Mouse (Mus musculus): Measurements from ENCODE around the gene Parp16. TPM values are rescaled to one million over a fixed set of nuclear protein-coding genes. Genes with fewer than 3 reads are reported as not detected.

Gene Parp16
- total RNA-seq, 2 experiments from 2014 or later: 3.4 to 3.6 TPM

- intact Hi-C loops (cut with DNase I): no loop called here
- DNase-seq: no peak
Observed at GRCm38 (mm10) chr9:65238191-65238760, 43.1 kb downstream of the Parp16 start.

GRCm38 (mm10) chr9:65239176-65239575, 44.0 kb downstream of the Parp16 start:
- intact Hi-C loops (cut with DNase I): no loop called here
- no peak for DNase-seq

GRCm38 (mm10) chr9:65239731-65240130, 44.6 kb downstream of the Parp16 start:
- intact Hi-C loops (cut with DNase I): no loop called here
- DNase-seq: no peak

- intact Hi-C loops (cut with DNase I): no loop called here
Observed at GRCm38 (mm10) chr9:65240587-65240986, 45.4 kb downstream of the Parp16 start.

GRCm38 (mm10) chr9:65241973-65242372, 46.8 kb downstream of the Parp16 start:
- intact Hi-C loops (cut with DNase I): no loop called here

More at GRCm38 (mm10) chr9:65240587-65240986, 45.4 kb downstream of the Parp16 start:
- DNase-seq: no peak

GRCm38 (mm10) chr9:65243249-65243648, 48.1 kb downstream of the Parp16 start:
- no peak for DNase-seq
- intact Hi-C loops (cut with DNase I): no loop called here

More at GRCm38 (mm10) chr9:65241973-65242372, 46.8 kb downstream of the Parp16 start:
- no peak for DNase-seq

- no peak for DNase-seq
- intact Hi-C loops (cut with DNase I): no loop called here
Observed at GRCm38 (mm10) chr9:65244036-65244806, 49.1 kb downstream of the Parp16 start.

GRCm38 (mm10) chr9:65247502-65248376, 52.6 kb downstream of the Parp16 start:
- intact Hi-C loops (cut with DNase I): no loop called here
- peak; percentile 40 to 58 for DNase-seq

- intact Hi-C loops (cut with DNase I): no loop called here
- peak in 1 of 2 experiments; percentile 47 for DNase-seq
Observed at GRCm38 (mm10) chr9:65248377-65248690, 53.2 kb downstream of the Parp16 start.

- DNase-seq: peak; percentile 25 to 27
- intact Hi-C loops (cut with DNase I): no loop called here
Observed at GRCm38 (mm10) chr9:65252026-65252425, 56.9 kb downstream of the Parp16 start.

GRCm38 (mm10) chr9:65255906-65256600, 60.9 kb downstream of the Parp16 start:
- intact Hi-C loops (cut with DNase I): no loop called here
- peak; percentile 29 to 35 for DNase-seq

GRCm38 (mm10) chr9:65257218-65257910, 62.2 kb downstream of the Parp16 start:
- intact Hi-C loops (cut with DNase I): no loop called here

GRCm38 (mm10) chr9:65259366-65259765, 64.2 kb downstream of the Parp16 start:
- intact Hi-C loops (cut with DNase I): no loop called here
- no peak for DNase-seq

More at GRCm38 (mm10) chr9:65257218-65257910, 62.2 kb downstream of the Parp16 start:
- DNase-seq: no peak

- peak; percentile 60 to 63 for DNase-seq
- intact Hi-C loops (cut with DNase I): no loop called here
Observed at GRCm38 (mm10) chr9:65261591-65262230, 66.6 kb downstream of the Parp16 start.

GRCm38 (mm10) chr9:65262641-65263120, 67.5 kb downstream of the Parp16 start:
- DNase-seq: peak in 1 of 2 experiments; percentile 30
- intact Hi-C loops (cut with DNase I): no loop called here

- intact Hi-C loops (cut with DNase I): no loop called here
- peak; percentile 58 to 64 for DNase-seq
Observed at GRCm38 (mm10) chr9:65264959-65265358, 69.8 kb downstream of the Parp16 start, which contains the start of gene Cilp. TSS of gene Cilp (plus strand) at chr9:65265180.

GRCm38 (mm10) chr9:65267742-65268515, 72.8 kb downstream of the Parp16 start:
- intact Hi-C loops (cut with DNase I): no loop called here
- no peak for DNase-seq

- intact Hi-C loops (cut with DNase I): no loop called here
- no peak for DNase-seq
Observed at GRCm38 (mm10) chr9:65273048-65273809, 78.1 kb downstream of the Parp16 start.
